In the genomic region with DNA sequence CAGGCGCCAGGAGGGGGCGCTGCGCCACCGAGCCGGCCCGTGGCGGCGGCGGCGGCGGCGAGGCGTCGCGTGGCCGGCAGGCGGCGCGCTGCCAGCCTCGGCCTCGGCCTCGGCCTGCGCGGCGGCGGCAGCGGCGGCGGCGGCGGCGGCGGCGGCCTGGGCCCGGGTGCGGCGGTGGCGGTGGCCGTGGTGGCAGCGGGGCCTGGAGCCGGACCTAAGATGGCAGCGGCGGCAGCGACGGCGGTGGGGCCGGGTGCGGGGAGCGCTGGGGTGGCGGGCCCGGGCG, we compare ENCODE assay signal across 8 mouse cellular contexts. TPM values are rescaled to one million over a fixed set of nuclear protein-coding genes. Genes with fewer than 3 reads are reported as not detected.
DNase-seq lines count a peak whose midpoint lies in the region; ATAC-seq and TF ChIP-seq lines count a peak whose summit lies in the region.

Gene Carm1 (plus strand): TSS at position 106 of the 286 bp plus-strand sequence.

- peak within 1 kb of the TSS; percentile 72 for H3K27ac ChIP-seq in ES-Bruce4 (ENCODE audit: insufficient read depth, low read length)
- H3K27ac ChIP-seq in forebrain, embryonic 11.5 days (ENCODE audit: low read depth, low read length), result peak within 1 kb of the TSS; percentile 91
- peak within 1 kb of the TSS; percentile 99 for H3K27ac ChIP-seq in neural tube, embryonic 15.5 days (replicated peaks)

- H3K9me3 ChIP-seq in ES-Bruce4 (replicated peaks; ENCODE audit: control insufficient read depth, insufficient read depth, low read length, poor library complexity, severe bottlenecking), result no peaks in the 10 kb centered on the region
- no peaks in the 10 kb centered on the region for H3K9me3 ChIP-seq in forebrain, embryonic 11.5 days (ENCODE audit: control insufficient read depth, low read length)
- H3K9me3 ChIP-seq in neural tube, embryonic 15.5 days (replicated peaks), result no peaks in the 10 kb centered on the region

- no peak for TF ChIP-seq POLR2A in ES-Bruce4 (IDR thresholded peaks at IDR 0.05; ENCODE audit: insufficient read depth, low read length)

- WGBS in forebrain, embryonic 11.5 days, result under 1% methylated on average over 29 of the region's 52 CpGs
- WGBS in neural tube, embryonic 15.5 days, result 1% methylated on average over 43 of the region's 52 CpGs

- peak within 1 kb of the TSS; percentile 89 for H3K4me2 ChIP-seq in forebrain, embryonic 11.5 days (ENCODE audit: low read depth, low read length, severe bottlenecking)
- peak within 1 kb of the TSS; percentile 79 for H3K4me2 ChIP-seq in neural tube, embryonic 15.5 days

- peak; percentile 36 to 51 for DNase-seq in frontal cortex, postnatal 25 days (ENCODE audit: low spot score in 2 of 2)
- DNase-seq in forebrain, embryonic 11.5 days (ENCODE audit: low spot score), result no peak
- DNase-seq in heart, postnatal 4 days, result peak; percentile 71
- no peak for DNase-seq in left cerebral cortex, postnatal 4 days
- DNase-seq in yolk sac, embryonic 10.5 days (ENCODE audit: low spot score), result no peak

- intact Hi-C loops in left cerebral cortex, postnatal 4 days (cut with DNase I), result no loop called here

- H3K27me3 ChIP-seq in ES-Bruce4 (ENCODE audit: control insufficient read depth, insufficient read depth, low read length, poor library complexity, severe bottlenecking), result no peaks in the 10 kb centered on the region
- no peaks in the 10 kb centered on the region for H3K27me3 ChIP-seq in forebrain, embryonic 11.5 days (ENCODE audit: control insufficient read depth, insufficient read depth, low read length)
- H3K27me3 ChIP-seq in neural tube, embryonic 15.5 days (replicated peaks), result no peaks in the 10 kb centered on the region

- H3K4me3 ChIP-seq in ES-Bruce4 (ENCODE audit: low read depth, low read length), result peak within 1 kb of the TSS; percentile 94
- peak within 1 kb of the TSS; percentile 78 for H3K4me3 ChIP-seq in forebrain, embryonic 11.5 days (ENCODE audit: low read depth, low read length)
- H3K4me3 ChIP-seq in neural tube, embryonic 15.5 days (replicated peaks), result peak within 1 kb of the TSS; percentile 79

- peak; percentile 37 for TF ChIP-seq CTCF in ES-Bruce4 (IDR thresholded peaks at IDR 0.05; ENCODE audit: low read depth, low read length)

- no peak for ATAC-seq in frontal cortex, adult (ENCODE audit: low TSS enrichment)
- ATAC-seq in forebrain, embryonic 11.5 days (replicated peaks; ENCODE audit: low FRiP score), result peak; percentile 57
- ATAC-seq in neural tube, embryonic 15.5 days (ENCODE audit: low FRiP score), result no peak

- no peak for TF ChIP-seq EP300 in ES-Bruce4 (IDR thresholded peaks at IDR 0.05; ENCODE audit: insufficient read depth, low read depth, low read length)

- peaks cover 4% of the 10 kb centered on the region; the same call in 1 of the 2 replicates for H3K36me3 ChIP-seq in ES-Bruce4 (ENCODE audit: control insufficient read depth, insufficient read depth, low read length, poor library complexity, severe bottlenecking)
- H3K36me3 ChIP-seq in forebrain, embryonic 11.5 days (ENCODE audit: control insufficient read depth, insufficient read depth, low read length), result no peaks in the 10 kb centered on the region
- H3K36me3 ChIP-seq in neural tube, embryonic 15.5 days, result peaks cover 6% of the 10 kb centered on the region

- no peaks in the 10 kb centered on the region for H3K4me1 ChIP-seq in ES-Bruce4 (ENCODE audit: control insufficient read depth, insufficient read depth, low read length)
- peaks cover 7% of the 10 kb centered on the region for H3K4me1 ChIP-seq in forebrain, embryonic 11.5 days (replicated peaks; ENCODE audit: control insufficient read depth, insufficient read depth, low read length)
- peaks cover 31% of the 10 kb centered on the region for H3K4me1 ChIP-seq in neural tube, embryonic 15.5 days

- peak within 1 kb of the TSS; percentile 100 for H3K9ac ChIP-seq in ES-Bruce4 (ENCODE audit: low read depth, poor library complexity, severe bottlenecking)
- peak within 1 kb of the TSS; percentile 95 for H3K9ac ChIP-seq in forebrain, embryonic 11.5 days (ENCODE audit: low read length)
- peak within 1 kb of the TSS; percentile 94 for H3K9ac ChIP-seq in neural tube, embryonic 15.5 days (replicated peaks)

RNA-seq across cellular contexts. Expression of gene Carm1, which starts in this region (rescaled TPM):
- polyA plus RNA-seq in ES-Bruce4 (2011; ENCODE audit: insufficient read depth, insufficient read length, low read depth, missing spikeins), result 112 and 122 TPM in 2 replicates
- 78.0 and 93.0 TPM in 2 replicates for polyA plus RNA-seq in forebrain, embryonic 11.5 days (2014; fragmentation: Nextera tagmentation; extraction: Ambion mirVana)
- 10 to 100 TPM; 70.5 to 79.0 TPM for total RNA-seq in heart, postnatal 4 days (2021)
- 100 to 1,000 TPM; 108 to 124 TPM for total RNA-seq in left cerebral cortex, postnatal 4 days (2021)
- polyA plus RNA-seq in neural tube, embryonic 15.5 days (2015; fragmentation: Nextera tagmentation; extraction: Ambion mirVana), result 33.7 and 36.1 TPM in 2 replicates

Comparison
In these comparisons a context has a peak if more than half of its experiments do, and no peak if none do; other contexts are left out.
1. DNase-seq: peak in frontal cortex, postnatal 25 days (2 of 2) and heart, postnatal 4 days (single experiment); none in forebrain, embryonic 11.5 days (single experiment), left cerebral cortex, postnatal 4 days (single experiment) and yolk sac, embryonic 10.5 days (single experiment).
2. Peak in every context shown above with its lines, with median percentiles within 50 percentile points of each other: H3K27ac ChIP-seq, H3K4me3 ChIP-seq and H3K9ac ChIP-seq.